Mouse (Mus musculus) CD4-positive, CD25-positive, alpha-beta regulatory T cell, adult 2 months (primary cell): ENCODE data around the gene Gm10184.
"Not testable (repeated sequence)": the region's sequence is repeated elsewhere in the genome, so short reads cannot be mapped to it uniquely, and the experiment has no call there.

Experiments
- DNase-seq: peaks from one replicate; pipeline ENCODE4 v3.0.0-alpha.2; 2012; ENCODE audit warnings: low read depth, low spot score

The Gm10184 gene

GRCm38 (mm10) chr17:89910349-89910748, at the start of gene Gm10184:
TSS of gene Gm10184 (minus strand) at chr17:89910449.
- DNase-seq, result no peak

- no peak for DNase-seq
Observed at GRCm38 (mm10) chr17:89933950-89934349, 23.7 kb upstream of the Gm10184 start.

DNA sequence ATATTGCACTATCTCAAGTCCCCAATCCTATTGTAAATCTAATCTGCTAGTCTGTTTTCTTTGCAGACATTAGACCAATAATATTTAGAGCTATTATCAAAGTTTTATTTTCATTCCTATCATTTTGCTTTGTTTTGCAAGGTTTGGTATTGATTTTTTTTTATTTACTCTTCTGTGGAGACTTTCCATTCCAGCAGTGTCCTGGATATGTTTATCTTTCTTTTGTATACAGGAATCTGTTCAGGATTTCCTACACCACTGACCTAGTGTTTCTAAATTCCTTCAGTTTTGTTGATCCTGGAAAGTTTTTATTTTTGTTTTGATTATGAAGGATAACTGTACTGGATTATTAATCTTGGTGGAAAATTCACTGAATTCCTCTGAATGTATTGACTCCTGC, 2.6 kb downstream of the Gm10184 start:
- no peak for DNase-seq

- DNase-seq, result not testable (repeated sequence)
Observed at GRCm38 (mm10) chr17:89904701-89905100, 5.5 kb downstream of the Gm10184 start.

GRCm38 (mm10) chr17:89902767-89903166, 7.5 kb downstream of the Gm10184 start:
- DNase-seq, result no peak

GRCm38 (mm10) chr17:89900610-89901009, 9.6 kb downstream of the Gm10184 start:
- no peak for DNase-seq

- no peak for DNase-seq
Observed at GRCm38 (mm10) chr17:89899813-89900212, 10.4 kb downstream of the Gm10184 start.

DNA sequence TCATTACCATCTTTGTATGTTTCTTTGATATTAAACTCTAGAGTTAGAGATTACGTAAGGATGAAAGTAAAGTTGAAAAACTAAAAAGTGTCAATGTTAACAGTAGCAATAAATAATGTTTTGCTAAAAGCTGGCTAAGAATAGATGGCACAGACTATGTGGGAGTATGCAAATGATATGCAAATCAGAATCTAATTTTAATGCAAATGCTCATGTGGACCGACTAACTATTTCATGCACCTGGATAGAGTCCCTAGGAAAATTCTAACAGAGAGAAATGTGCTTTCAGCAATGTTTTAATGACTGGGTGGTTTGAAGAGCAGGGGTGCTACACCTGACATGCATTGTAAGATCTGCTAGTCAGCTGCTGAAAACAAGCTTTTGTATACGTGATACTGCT, 45.3 kb downstream of the Gm10184 start:
- DNase-seq, result no peak
